Mouse (Mus musculus) E14TG2a.4 (cell line): ENCODE data around the gene Pkig.

Experiments used
- CTCF ChIP-seq: conservative IDR thresholded peaks from 2 replicates; pipeline ENCODE4 v1.5.1; 2014; ENCODE audit warnings: low read length
- NANOG ChIP-seq: IDR thresholded peaks from 2 replicates; pipeline ENCODE4 v1.6.1; 2014; ENCODE audit warnings: borderline replicate concordance, low read length, mixed read lengths
- POU5F1 ChIP-seq: IDR thresholded peaks from 2 replicates; pipeline ENCODE4 v1.6.1; 2014; ENCODE audit warnings: low read length, borderline replicate concordance

- TF ChIP-seq CTCF, result no peak
- TF ChIP-seq POU5F1, result no peak
- no peak for TF ChIP-seq NANOG
These were observed 73.8 kb downstream of the Pkig start for GRCm38 (mm10) chr2:163732021-163732420.
